Mouse (Mus musculus) cerebellum, adult 2 months (tissue): ENCODE measurements around the gene Dstyk. TPM values are rescaled to one million over a fixed set of nuclear protein-coding genes. Genes with fewer than 3 reads are reported as not detected.
A peak's percentile ranks its signal among the peaks of the same experiment; 100 is the strongest.

Source experiments
- DNase-seq, 2 experiments: peaks; one replicate each; pipeline ENCODE4 v3.0.0; 2021
- H3K27ac ChIP-seq: fragments of 200-500 bp; 2 replicates; pipeline ENCODE4 v1.5.1; 2012; ENCODE audit warnings: low read length, control low read depth, inconsistent platforms; ENCODE audit not compliant: insufficient read depth
- H3K27me3 ChIP-seq: fragments of 200-500 bp; 2 replicates; pipeline ENCODE4 v1.6.1; 2012; ENCODE audit warnings: inconsistent platforms, mild to moderate bottlenecking, low read length, moderate library complexity; ENCODE audit not compliant: control insufficient read depth, insufficient read depth
- H3K4me1 ChIP-seq: fragments of 200-500 bp; 2 replicates; pipeline ENCODE4 v1.6.1; 2011; ENCODE audit warnings: low read length; ENCODE audit not compliant: control insufficient read depth, insufficient read depth
- H3K4me3 ChIP-seq: fragments of 200-500 bp; replicated peaks from 2 replicates; pipeline ENCODE3; 2011; ENCODE audit warnings: mild to moderate bottlenecking, low read depth, low read length, control low read depth; ENCODE audit not compliant: insufficient read depth
- CTCF ChIP-seq: fragments of 200-500 bp; IDR thresholded peaks from 2 replicates; pipeline ENCODE4 v1.5.1; 2011; ENCODE audit warnings: low read depth, mild to moderate bottlenecking, control low read depth, low read length, moderate library complexity, borderline replicate concordance; ENCODE audit not compliant: insufficient read depth
- POLR2A ChIP-seq: fragments of 200-500 bp; IDR thresholded peaks from 2 replicates; pipeline ENCODE4 v1.6.1; 2011; ENCODE audit warnings: low read length, control low read depth, borderline replicate concordance; ENCODE audit not compliant: insufficient read depth
- WGBS: fragments of 180-500 bp; shearing (Covaris S2); methylation state at CpG from one replicate; pipeline ENCODE4 v1.1.7; 2018; 5-methylcytosine and 5-hydroxymethylcytosine counted together
- polyA plus RNA-seq: library from polyadenylated mRNA; depleted of rRNA; stranded (reverse); fragments of >200 nt; gene quantifications from 2 replicates; pipeline ENCODE4 v1.2.3, GENCODE M21; 2012

Dstyk gene
- polyA plus RNA-seq, 1 experiment: 32.6 TPM

GRCm38 (mm10) chr1:132416244-132416942 lies 962 bp upstream of the Dstyk start:
- WGBS: 53% methylated on average over 8 of the region's 8 CpGs
- TF ChIP-seq POLR2A (no peak), CTCF (no peak)
- H3K27me3 ChIP-seq: no peaks in the 10 kb centered on the region
- H3K4me1 ChIP-seq: no peaks in the 10 kb centered on the region; the same call in 1 of the 2 replicates
- no peak overlapping the region for H3K4me3 ChIP-seq
- H3K27ac ChIP-seq: no peak overlapping the region
- DNase-seq: no peak

GRCm38 (mm10) chr1:132416943-132417290 lies 438 bp upstream of the Dstyk start:
- Histone ChIP-seq H3K4me1 (no peaks in the 10 kb centered on the region; the same call in 1 of the 2 replicates), H3K27ac (peak overlapping the region; percentile 8; the same call in 1 of the 2 replicates), H3K27me3 (no peaks in the 10 kb centered on the region), H3K4me3 (peak overlapping the region; percentile 72)
- no peak for TF ChIP-seq POLR2A
- no peak for TF ChIP-seq CTCF
- no peak for DNase-seq
- 9% methylated on average over 6 of the region's 6 CpGs for WGBS

DNA sequence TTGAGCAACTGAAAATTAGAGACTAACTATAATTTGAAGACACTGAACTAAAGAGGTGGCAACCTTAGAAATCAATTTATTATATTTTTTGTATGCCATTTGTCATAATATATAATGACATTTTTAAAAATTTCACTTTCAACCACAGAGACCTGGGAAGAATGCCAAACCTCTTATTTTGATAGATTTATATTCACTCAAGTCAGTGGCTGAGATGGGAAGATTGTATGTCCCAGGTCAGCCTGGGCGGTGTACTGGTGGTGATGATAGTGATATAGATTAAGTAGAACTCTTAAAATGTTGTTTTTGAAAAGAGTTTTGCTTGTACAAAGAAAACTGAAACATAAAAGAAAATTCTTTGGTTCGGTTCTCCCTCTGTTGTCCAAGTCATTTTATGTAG lies 2.9 kb downstream of the Dstyk start:
- H3K4me1 ChIP-seq: peaks cover 3% of the 10 kb centered on the region; the same call in 1 of the 2 replicates
- H3K27ac ChIP-seq: no peak overlapping the region
- H3K4me3 ChIP-seq: no peak overlapping the region
- H3K27me3 ChIP-seq: no peaks in the 10 kb centered on the region
- WGBS: 84% methylated on average over 2 of the region's 2 CpGs
- TF ChIP-seq POLR2A (no peak), CTCF (no peak)
- no peak for DNase-seq

- TF ChIP-seq CTCF (no peak), POLR2A (no peak)
- H3K4me1 ChIP-seq: peaks cover 7% of the 10 kb centered on the region; the same call in 1 of the 2 replicates
- H3K27ac ChIP-seq: no peak overlapping the region
- 89% methylated on average over 7 of the region's 7 CpGs for WGBS
- H3K27me3 ChIP-seq: no peaks in the 10 kb centered on the region
- H3K4me3 ChIP-seq: no peak overlapping the region
- no peak for DNase-seq
Observed at GRCm38 (mm10) chr1:132420662-132421061, 3.3 kb downstream of the Dstyk start.

GRCm38 (mm10) chr1:132422912-132423696 lies 5.7 kb downstream of the Dstyk start:
- TF ChIP-seq POLR2A (no peak), CTCF (no peak)
- Histone ChIP-seq H3K27me3 (no peaks in the 10 kb centered on the region), H3K4me1 (peaks cover 10% of the 10 kb centered on the region), H3K4me3 (no peak overlapping the region), H3K27ac (no peak overlapping the region)
- 95% methylated on average over 5 of the region's 5 CpGs for WGBS
- no peak for DNase-seq

DNA sequence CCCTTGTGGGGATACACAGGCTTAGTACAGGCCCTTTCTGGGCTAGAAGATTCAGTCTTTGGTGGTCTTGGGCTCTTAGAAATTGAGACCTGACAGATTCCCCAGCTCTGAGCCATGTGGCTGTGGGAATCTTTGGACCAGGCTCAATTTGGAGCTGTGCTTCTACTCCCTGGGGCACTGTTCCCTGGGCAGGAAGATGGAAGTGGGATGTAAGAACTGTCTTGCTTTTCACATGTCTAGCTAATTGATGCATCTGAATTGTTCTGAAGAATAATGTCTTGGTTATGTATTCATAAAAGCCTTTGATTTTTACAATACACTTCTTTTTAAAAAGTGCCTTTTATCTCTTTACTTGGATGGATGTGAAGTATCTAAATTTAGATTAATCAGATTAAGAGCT lies 8.2 kb downstream of the Dstyk start:
- TF ChIP-seq POLR2A (no peak), CTCF (no peak)

GRCm38 (mm10) chr1:132430818-132431217 lies 13.5 kb downstream of the Dstyk start:
- Histone ChIP-seq H3K4me3 (no peak overlapping the region), H3K27ac (no peak overlapping the region; the same call in 1 of the 2 replicates), H3K4me1 (peaks cover 25% of the 10 kb centered on the region), H3K27me3 (no peaks in the 10 kb centered on the region)
- no peak for DNase-seq
- TF ChIP-seq POLR2A (no peak), CTCF (no peak)
- WGBS: 39% methylated on average over 3 of the region's 3 CpGs

More for the DNA sequence above, 8.2 kb downstream of the Dstyk start:
- H3K27me3 ChIP-seq: no peaks in the 10 kb centered on the region
- no peak overlapping the region for H3K4me3 ChIP-seq
- no peak overlapping the region for H3K27ac ChIP-seq
- H3K4me1 ChIP-seq: peaks cover 10% of the 10 kb centered on the region
- no peak for DNase-seq

- H3K27ac ChIP-seq: no peak overlapping the region
- DNase-seq: peak; percentile 61 to 67
- H3K4me1 ChIP-seq: peaks cover 22% of the 10 kb centered on the region
- no peak overlapping the region for H3K4me3 ChIP-seq
- WGBS: 11% methylated on average over 9 of the region's 9 CpGs
- no peak for TF ChIP-seq POLR2A
- TF ChIP-seq CTCF: no peak
- H3K27me3 ChIP-seq: no peaks in the 10 kb centered on the region
Observed at GRCm38 (mm10) chr1:132431716-132432115, 14.4 kb downstream of the Dstyk start.
